Mouse (Mus musculus) embryonic fibroblast, embryonic 13.5 days (primary cell): Measurements from ENCODE around the gene Tmbim4. TPM values are rescaled to one million over a fixed set of nuclear protein-coding genes. Genes with fewer than 3 reads are reported as not detected.
"Not testable (repeated sequence)": the region's sequence is repeated elsewhere in the genome, so short reads cannot be mapped to it uniquely, and the experiment has no call there.

Source experiments
- H3K27ac ChIP-seq: 2 replicates; pipeline ENCODE4 v1.5.1; 2012; ENCODE audit warnings: low read length, control low read depth, inconsistent platforms; ENCODE audit not compliant: insufficient read depth
- H3K4me1 ChIP-seq: 2 replicates; pipeline ENCODE4 v1.6.1; 2011; ENCODE audit warnings: low read length; ENCODE audit not compliant: control insufficient read depth, insufficient read depth
- H3K4me3 ChIP-seq: 2 replicates; pipeline ENCODE4 v1.5.1; 2011; ENCODE audit warnings: mild to moderate bottlenecking, control low read depth, low read length; ENCODE audit not compliant: insufficient read depth
- CTCF ChIP-seq: IDR thresholded peaks from 2 replicates; pipeline ENCODE4 v1.5.1; 2011; ENCODE audit warnings: mild to moderate bottlenecking, control low read depth, low read length, moderate library complexity, borderline replicate concordance; ENCODE audit not compliant: insufficient read depth
- POLR2A ChIP-seq: IDR thresholded peaks from 2 replicates; pipeline ENCODE4 v1.6.1; 2011; ENCODE audit warnings: low read depth, mild to moderate bottlenecking, control low read depth, low read length, moderate library complexity
- polyA plus RNA-seq: library from polyadenylated mRNA; stranded (reverse); fragments of >200 nt; gene quantifications from 2 replicates; pipeline ENCODE4 v1.2.4, GENCODE M21; 2011; ENCODE audit warnings: low read depth; ENCODE audit not compliant: missing spikeins, insufficient read length

Gene Tmbim4
- polyA plus RNA-seq, 1 experiment: 89.3 TPM

DNA sequence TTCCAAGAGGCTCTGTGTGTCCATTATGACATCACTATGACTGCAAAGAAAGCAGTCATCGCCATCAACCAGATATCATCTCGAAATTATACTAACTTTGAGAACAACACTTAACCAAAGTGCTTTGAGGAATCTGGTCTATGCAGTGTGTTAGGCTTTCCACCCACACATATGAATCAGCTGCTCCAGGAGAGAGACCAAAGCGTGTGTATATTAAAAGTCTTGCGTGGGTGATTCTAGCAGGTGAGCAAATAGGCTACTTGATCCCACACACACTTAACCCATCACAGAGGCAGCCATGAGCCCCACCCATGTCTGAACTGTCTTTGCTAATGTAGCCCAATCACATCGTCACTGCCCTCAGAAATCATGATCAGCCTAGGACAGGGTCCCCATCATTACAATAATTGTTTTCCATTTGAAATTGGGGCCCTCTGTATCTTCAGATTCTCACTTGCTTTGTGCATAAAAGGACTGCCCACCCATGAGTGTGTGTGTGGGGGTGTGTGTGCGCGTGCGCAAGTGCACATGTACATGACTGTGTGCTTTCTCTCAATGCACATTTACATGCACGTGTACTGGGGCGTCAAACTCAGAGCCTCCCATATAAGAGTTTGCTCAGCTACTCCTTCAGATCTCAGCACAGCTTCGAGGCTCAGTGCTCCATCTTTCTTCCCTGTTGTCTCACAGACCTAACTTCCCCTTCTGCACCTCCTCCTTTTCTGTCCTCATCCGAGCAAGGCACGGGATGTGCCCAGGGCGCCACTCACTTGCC is 4.1 kb upstream of the Tmbim4 start:
- Histone ChIP-seq H3K4me3 (no peak overlapping the region), H3K27ac (no peak overlapping the region), H3K4me1 (no peaks in the 10 kb centered on the region)
- TF ChIP-seq CTCF (no peak), POLR2A (no peak)

DNA sequence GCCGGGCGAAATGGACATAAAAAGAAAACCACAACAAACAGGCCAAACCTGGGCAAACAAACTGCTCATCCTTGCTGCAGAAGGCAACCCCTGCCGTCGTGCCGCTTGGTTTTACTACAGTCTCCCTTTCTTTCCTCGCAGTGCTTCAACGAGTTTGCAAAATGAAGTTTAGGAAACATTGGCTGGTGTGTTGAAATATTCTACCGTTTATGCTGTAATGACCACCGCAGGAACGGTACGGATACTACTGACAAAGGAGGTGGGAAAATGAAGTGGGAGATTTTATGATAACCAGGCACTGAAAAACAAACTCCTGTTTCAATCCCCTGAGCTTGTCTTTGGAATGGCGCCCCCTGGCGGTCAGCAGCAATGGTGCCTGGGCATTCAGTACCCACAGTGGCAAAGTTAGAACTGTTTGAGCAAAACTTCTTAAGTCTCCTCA is 592 bp downstream of the Tmbim4 start, which contains the start of gene Irak3:
Gene Irak3 (minus strand): TSS at position 170 of the 442 bp plus-strand sequence.
- Histone ChIP-seq H3K27ac (peak within 1 kb of the TSS; percentile 16), H3K4me1 (no peaks in the 10 kb centered on the region), H3K4me3 (peak within 1 kb of the TSS; percentile 39)
- TF ChIP-seq CTCF: peak; percentile 74
- no peak for TF ChIP-seq POLR2A

DNA sequence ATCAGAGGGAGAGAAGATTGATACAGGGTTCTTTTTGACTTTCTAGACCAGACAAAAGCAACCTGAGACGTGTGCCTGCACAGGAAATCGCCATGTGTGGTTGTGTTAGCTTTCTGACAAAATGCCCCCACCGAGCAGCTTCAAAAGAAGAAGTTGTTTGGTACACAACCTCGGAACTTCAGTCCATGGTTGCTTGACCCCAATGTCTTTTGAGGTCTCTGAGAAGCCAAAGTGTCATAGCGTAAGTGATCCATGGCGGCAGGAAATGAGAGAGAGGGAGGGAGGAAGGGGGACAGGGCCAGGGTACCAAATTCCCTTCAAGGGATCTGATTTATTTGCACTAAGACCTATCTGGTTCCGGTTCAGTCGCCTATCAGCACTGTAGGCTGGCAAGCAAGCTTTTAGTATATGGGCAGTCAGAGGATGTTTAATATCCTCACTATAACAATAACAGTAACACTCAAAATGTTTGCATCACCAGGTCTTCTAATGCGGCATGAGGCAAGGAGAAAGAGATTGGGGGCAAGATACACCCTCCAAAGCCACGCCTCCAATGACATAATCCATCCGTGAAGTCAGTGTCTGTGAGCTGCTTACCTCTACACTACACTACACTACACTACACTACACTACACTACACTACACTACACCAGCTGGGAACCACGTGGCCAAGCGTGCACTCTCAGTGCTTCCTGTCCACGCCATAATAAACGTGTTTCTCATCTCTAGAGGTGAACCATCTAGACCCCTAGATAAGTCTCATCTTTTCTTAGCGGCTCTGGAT is 1.3 kb downstream of the Tmbim4 start:
- TF ChIP-seq CTCF (no peak), POLR2A (no peak)
- H3K4me1 ChIP-seq: no peaks in the 10 kb centered on the region
- no peak overlapping the region for H3K27ac ChIP-seq
- H3K4me3 ChIP-seq: no peak overlapping the region

DNA sequence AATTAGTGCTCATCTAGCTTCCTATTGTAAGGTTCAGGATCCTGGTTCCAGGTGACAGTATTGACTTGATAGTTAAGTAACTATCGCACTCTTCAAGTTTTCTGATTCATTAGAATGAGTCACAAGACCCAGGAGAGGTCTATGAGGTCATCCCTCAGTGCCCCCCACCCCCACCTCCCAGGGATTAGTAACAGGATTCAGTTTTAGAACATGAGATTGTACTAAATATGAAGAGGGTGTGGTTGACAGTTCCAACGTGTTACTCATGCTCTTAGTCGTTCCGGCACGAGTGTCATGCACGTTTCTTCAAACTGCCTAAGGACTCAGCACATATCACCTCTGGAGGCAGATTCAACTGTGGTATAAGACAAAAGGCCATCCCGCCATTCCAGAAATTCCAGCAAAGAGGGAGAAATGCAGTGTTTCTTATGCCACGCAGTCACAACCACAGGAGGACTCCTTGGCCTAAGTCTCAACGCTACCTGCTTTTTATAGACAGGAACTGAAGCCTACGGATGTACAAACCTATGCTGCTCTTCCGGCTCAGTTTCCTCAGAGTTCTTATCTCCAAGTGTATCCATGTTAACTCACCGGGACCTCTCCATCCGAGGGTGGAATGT is 3.3 kb downstream of the Tmbim4 start:
- TF ChIP-seq CTCF (no peak), POLR2A (no peak)
- H3K27ac ChIP-seq: no peak overlapping the region
- peaks cover under 1% of the 10 kb centered on the region; the same call in 1 of the 2 replicates for H3K4me1 ChIP-seq
- no peak overlapping the region for H3K4me3 ChIP-seq

DNA sequence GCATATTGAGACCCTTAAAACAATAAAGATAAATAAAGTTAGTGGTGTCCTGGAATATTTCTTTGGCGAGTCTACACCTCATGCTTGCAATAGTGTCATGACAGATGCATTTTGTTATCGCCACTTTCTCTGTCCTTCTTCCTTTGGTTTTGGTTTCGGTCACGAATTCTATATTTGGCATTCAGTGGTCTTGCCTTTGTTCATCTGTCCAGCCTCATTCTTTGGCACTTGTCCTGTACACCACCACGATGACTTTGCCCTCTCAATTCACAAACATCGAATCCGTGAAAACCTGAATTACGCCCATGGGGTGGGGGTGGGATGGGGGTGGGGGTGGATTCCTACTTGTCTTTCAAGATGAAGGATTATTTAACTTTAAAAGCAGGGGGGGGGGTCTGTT is 6.6 kb downstream of the Tmbim4 start:
- H3K4me1 ChIP-seq: peaks cover 4% of the 10 kb centered on the region; the same call in 1 of the 2 replicates
- no peak overlapping the region for H3K4me3 ChIP-seq
- TF ChIP-seq POLR2A (no peak), CTCF (no peak)
- H3K27ac ChIP-seq: no peak overlapping the region

DNA sequence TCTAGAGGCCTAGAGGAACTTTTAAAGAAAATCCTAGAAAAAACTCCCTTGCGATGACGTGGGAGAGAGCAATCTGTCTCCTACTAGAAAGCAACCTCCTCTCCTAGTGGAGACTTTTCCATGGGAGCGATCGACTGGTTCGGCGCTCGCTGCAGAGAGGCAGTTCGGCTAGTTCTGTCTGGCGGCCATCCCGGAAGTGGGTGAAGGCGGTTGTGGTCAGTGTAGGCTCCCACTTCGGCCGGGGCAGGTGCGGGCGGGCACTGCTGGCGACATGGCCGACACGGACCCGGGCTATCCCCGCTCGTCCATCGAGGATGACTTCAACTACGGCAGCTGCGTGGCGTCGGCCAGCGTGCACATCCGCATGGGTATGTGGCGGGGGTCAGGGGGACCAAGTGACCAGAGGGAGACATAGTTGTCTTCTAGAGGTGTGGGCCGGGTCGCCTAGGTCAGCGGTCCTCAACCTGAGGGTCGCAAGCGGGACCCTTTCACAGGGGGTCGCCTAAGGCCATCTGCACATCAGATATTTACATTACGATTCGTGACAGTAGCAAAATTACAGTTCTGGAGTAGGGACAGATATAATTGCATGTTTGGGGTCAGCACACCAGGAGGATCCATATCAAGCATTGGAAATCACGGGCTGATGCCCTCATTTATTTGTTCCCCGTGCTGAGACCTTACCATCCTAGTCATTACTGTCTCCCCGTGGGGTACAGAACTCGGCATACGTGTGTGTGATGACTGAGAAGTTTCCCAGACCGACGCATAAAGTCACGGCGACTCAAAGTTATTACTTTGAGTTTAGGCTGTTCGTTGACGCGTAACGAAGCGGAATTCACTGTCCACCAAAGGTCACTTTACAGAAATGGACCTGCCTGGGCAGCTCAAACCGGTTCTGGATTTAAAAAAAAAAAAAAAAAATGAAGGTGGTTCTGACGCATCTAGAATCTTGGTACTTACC is 7.5 kb downstream of the Tmbim4 start:
- Histone ChIP-seq H3K4me1 (peaks cover 4% of the 10 kb centered on the region; the same call in 1 of the 2 replicates), H3K4me3 (peak overlapping the region; percentile 84), H3K27ac (no peak overlapping the region)
- TF ChIP-seq POLR2A (peak; percentile 60), CTCF (no peak)

DNA sequence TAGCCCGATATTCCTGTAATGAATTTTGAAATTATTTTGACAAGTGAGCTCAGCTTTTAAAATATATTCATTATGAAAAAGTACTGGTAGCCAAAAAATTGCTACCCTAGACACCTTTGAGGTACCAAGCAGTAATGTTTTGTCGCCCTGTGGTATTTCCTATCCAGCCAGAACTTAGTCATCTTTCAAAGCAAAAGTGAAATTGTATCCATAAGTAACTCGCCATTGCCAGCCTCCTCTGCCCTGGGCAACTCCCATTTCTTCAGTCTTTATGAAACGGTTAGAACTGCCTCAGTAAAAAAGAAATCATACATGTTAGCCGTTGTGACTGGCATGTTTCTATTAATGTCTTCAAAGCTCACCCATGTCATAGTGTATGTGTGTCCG is 8.1 kb downstream of the Tmbim4 start:
- Histone ChIP-seq H3K4me1 (peaks cover 4% of the 10 kb centered on the region; the same call in 1 of the 2 replicates), H3K27ac (no peak overlapping the region), H3K4me3 (peak overlapping the region; percentile 84)
- TF ChIP-seq POLR2A (no peak), CTCF (no peak)

DNA sequence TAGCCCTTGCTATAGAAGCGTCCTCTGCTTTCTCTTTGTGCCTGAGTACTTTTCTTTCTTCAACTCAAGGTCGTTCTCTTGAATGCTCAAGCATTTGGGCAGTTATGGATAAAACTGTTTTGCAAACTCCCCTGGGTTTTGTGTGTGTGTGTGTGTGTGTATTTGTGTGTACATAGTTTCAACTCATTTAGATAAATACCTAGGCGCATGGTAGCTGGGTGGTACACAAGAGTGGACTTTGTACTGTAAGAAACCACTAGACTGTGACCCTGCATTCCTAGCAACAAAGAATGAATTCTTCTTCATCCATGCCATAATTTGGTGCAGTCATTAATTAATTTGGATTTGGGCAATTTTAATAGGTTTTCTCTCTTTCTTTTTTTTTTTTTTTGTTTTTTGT is 8.7 kb downstream of the Tmbim4 start:
- peak overlapping the region; percentile 84 for H3K4me3 ChIP-seq
- H3K27ac ChIP-seq: no peak overlapping the region
- H3K4me1 ChIP-seq: peaks cover 4% of the 10 kb centered on the region; the same call in 1 of the 2 replicates
- TF ChIP-seq POLR2A (no peak), CTCF (no peak)

DNA sequence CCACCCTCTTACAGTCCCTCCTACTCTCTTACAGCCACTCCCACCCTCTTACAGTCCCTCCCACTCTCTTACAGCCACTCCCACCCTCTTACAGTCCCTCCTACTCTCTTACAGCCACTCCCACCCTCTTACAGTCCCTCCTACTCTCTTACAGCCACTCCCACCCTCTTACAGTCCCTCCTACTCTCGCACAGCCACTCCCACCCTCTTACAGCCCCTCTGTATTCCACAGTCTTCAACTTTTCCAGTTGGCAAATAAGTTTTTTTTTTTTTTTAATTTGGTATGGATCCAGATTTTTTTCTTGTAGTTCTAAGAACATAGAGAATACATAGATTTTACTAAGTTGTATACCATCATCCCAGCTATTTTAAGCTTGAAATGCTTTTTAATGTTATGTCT is 15.7 kb downstream of the Tmbim4 start:
- H3K4me3 ChIP-seq: not testable (repeated sequence)

More for the DNA sequence above, 15.7 kb downstream of the Tmbim4 start:
- H3K27ac ChIP-seq, H3K4me1 ChIP-seq: not testable (repeated sequence)
